Mouse (Mus musculus): ENCODE data around the gene Cul1. TPM values are rescaled to one million over a fixed set of nuclear protein-coding genes. Genes with fewer than 3 reads are reported as not detected.

Gene Cul1
- polyA plus RNA-seq, 1 experiment from 2014 or later: 137 TPM

GRCm38 (mm10) chr6:47565326-47566035 is 112.3 kb downstream of the Cul1 start:
- Histone ChIP-seq H3K9me3 (ENCODE audit: control insufficient read depth, low read length) (no peaks in the 10 kb centered on the region), H3K27ac (ENCODE audit: low read depth, low read length) (no peak overlapping the region), H3K4me2 (ENCODE audit: low read depth, low read length) (no peak overlapping the region), H3K9ac (replicated peaks; ENCODE audit: low read depth, low read length) (no peak overlapping the region), H3K27me3 (ENCODE audit: control insufficient read depth, insufficient read depth, low read length) (no peaks in the 10 kb centered on the region), H3K4me1 (ENCODE audit: control insufficient read depth, insufficient read depth, low read length) (no peaks in the 10 kb centered on the region), H3K4me3 (ENCODE audit: low read depth, low read length) (no peak overlapping the region), H3K36me3 (ENCODE audit: control insufficient read depth, insufficient read depth, low read length) (peaks cover 26% of the 10 kb centered on the region; the same call in 1 of the 2 replicates)
- 91% methylated on average over 1 of the region's 1 CpGs for WGBS
- ATAC-seq (ENCODE audit: low read depth): no peak

GRCm38 (mm10) chr6:47572887-47573286 is 119.7 kb downstream of the Cul1 start:
- Histone ChIP-seq H3K27ac (ENCODE audit: low read depth, low read length) (no peak overlapping the region), H3K4me2 (ENCODE audit: low read depth, low read length) (no peak overlapping the region), H3K9me3 (ENCODE audit: control insufficient read depth, low read length) (no peaks in the 10 kb centered on the region), H3K9ac (replicated peaks; ENCODE audit: low read depth, low read length) (no peak overlapping the region), H3K36me3 (ENCODE audit: control insufficient read depth, insufficient read depth, low read length) (peaks cover 16% of the 10 kb centered on the region; the same call in 1 of the 2 replicates), H3K4me3 (ENCODE audit: low read depth, low read length) (no peak overlapping the region), H3K27me3 (ENCODE audit: control insufficient read depth, insufficient read depth, low read length) (no peaks in the 10 kb centered on the region), H3K4me1 (ENCODE audit: control insufficient read depth, insufficient read depth, low read length) (no peaks in the 10 kb centered on the region)
- no peak for ATAC-seq (ENCODE audit: low read depth)
- 94% methylated on average over 2 of the region's 2 CpGs for WGBS

Other genes starting within 250 kb of the Cul1 start
- gene Ezh2, start 141.9 kb downstream of the Cul1 start, polyA plus RNA-seq (2014; fragmentation: Nextera tagmentation; extraction: Ambion mirVana): 56.8 and 64.2 TPM in 2 replicates

Measured in neural tube, embryonic 14.5 days (tissue).